Mouse (Mus musculus) heart, embryonic 14.5 days (tissue): Measurements from ENCODE around the gene Nexn. TPM values are rescaled to one million over a fixed set of nuclear protein-coding genes. Genes with fewer than 3 reads are reported as not detected.

ENCODE experiments used
- ATAC-seq: fragments of 200-750 bp; cut with Nextera tagmentation; 2 replicates; pipeline ENCODE4 v1.8.0; 2017; ENCODE audit warnings: low read depth, moderate TSS enrichment; ENCODE audit not compliant: insufficient number of reproducible peaks, insufficient read depth, low FRiP score
- H3K27ac ChIP-seq, 2 experiments: fragments of 200-500 bp in 1 of 2; fragments of 300-500 bp in 1 of 2; sonication (generic) in 1 of 2; replicated peaks in 1 of 2; 2 replicates each; pipeline ENCODE4 v1.5.1; 2012 to 2014; ENCODE audit warnings: low read depth in 2 of 2, low read length in 2 of 2, control low read depth in 1 of 2, mild to moderate bottlenecking in 1 of 2, mixed read lengths in 1 of 2; ENCODE audit not compliant: control insufficient read depth in 1 of 2, insufficient read depth in 1 of 2
- H3K27me3 ChIP-seq: fragments of 300-500 bp; sonication (generic); 2 replicates; pipeline ENCODE4 v1.6.1; 2014; ENCODE audit warnings: mild to moderate bottlenecking, low read length, control low read depth; ENCODE audit not compliant: control insufficient read depth, insufficient read depth
- H3K36me3 ChIP-seq: fragments of 300-500 bp; sonication (generic); 2 replicates; pipeline ENCODE4 v1.6.1; 2014; ENCODE audit warnings: mild to moderate bottlenecking, control low read depth, low read length, mixed read lengths; ENCODE audit not compliant: control insufficient read depth, insufficient read depth
- H3K4me1 ChIP-seq, 2 experiments: fragments of 200-500 bp in 1 of 2; fragments of 300-500 bp in 1 of 2; sonication (generic) in 1 of 2; 2 replicates each; pipeline ENCODE4 v1.6.1; 2012 to 2014; ENCODE audit warnings: low read length in 2 of 2, control low read depth in 1 of 2, mixed read lengths in 1 of 2; ENCODE audit not compliant: control insufficient read depth in 2 of 2, insufficient read depth in 2 of 2
- H3K4me2 ChIP-seq: fragments of 300-500 bp; sonication (generic); 2 replicates; pipeline ENCODE4 v1.6.1; 2014; ENCODE audit warnings: mild to moderate bottlenecking, low read length
- H3K4me3 ChIP-seq, 2 experiments: fragments of 200-500 bp in 1 of 2; fragments of 300-500 bp in 1 of 2; sonication (generic) in 1 of 2; 2 replicates each; pipeline ENCODE4 v1.5.1; 2012 to 2014; ENCODE audit warnings: low read length in 2 of 2, mild to moderate bottlenecking in 2 of 2, control low read depth in 1 of 2, low read depth in 1 of 2, moderate library complexity in 1 of 2; ENCODE audit not compliant: control insufficient read depth in 1 of 2, insufficient read depth in 1 of 2
- H3K9ac ChIP-seq: fragments of 300-500 bp; sonication (generic); 2 replicates; pipeline ENCODE4 v1.6.1; 2014; ENCODE audit warnings: mild to moderate bottlenecking, low read length
- H3K9me3 ChIP-seq: fragments of 300-500 bp; sonication (generic); 2 replicates; pipeline ENCODE4 v1.6.1; 2016; ENCODE audit warnings: low read length, control low read depth; ENCODE audit not compliant: control insufficient read depth
- WGBS: fragments of 180-500 bp; shearing (Covaris S2); extraction: QIAGEN DNeasy Blood & Tissue Kit; methylation state at CpG from one replicate; pipeline ENCODE4 v1.1.7; 2014; 5-methylcytosine and 5-hydroxymethylcytosine counted together
- polyA plus RNA-seq: library from polyadenylated mRNA; unstranded; fragments of >200 nt; fragmentation: Nextera tagmentation; extraction: Ambion mirVana; gene quantifications from 2 replicates; pipeline ENCODE4 v1.2.1, GENCODE M21; 2014

Nexn gene
- polyA plus RNA-seq, 1 experiment from 2014 or later, result 238 TPM

DNA sequence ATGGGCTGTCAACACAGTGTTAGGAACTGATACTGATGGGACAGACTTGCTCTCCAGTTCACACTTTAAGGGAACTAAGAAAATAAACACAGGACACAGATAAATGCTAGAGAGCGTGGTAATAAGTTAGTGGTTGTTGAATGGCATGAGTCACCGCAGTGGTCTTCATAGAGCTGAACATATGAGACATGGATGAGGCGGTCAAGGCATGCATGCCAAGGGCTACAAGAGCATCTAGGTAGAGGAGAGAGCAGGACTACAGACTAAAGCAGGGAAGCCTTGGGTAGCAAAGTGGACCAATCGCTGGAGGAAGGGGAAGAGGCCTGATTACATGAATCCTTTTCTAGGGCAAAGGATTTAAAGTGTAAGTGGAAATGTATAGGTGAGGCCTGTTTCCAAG is 59.0 kb downstream of the Nexn start:
- Histone ChIP-seq H3K27me3 (no peaks in the 10 kb centered on the region), H3K4me1 (peaks cover 2 to 12% of the 10 kb centered on the region in 2 experiments; a peak in 3 of 4 replicates), H3K36me3 (no peaks in the 10 kb centered on the region; the same call in 1 of the 2 replicates), H3K9me3 (no peaks in the 10 kb centered on the region), H3K4me2 (no peak overlapping the region), H3K4me3 (no peak overlapping the region), H3K9ac (no peak overlapping the region), H3K27ac (no peak overlapping the region)
- ATAC-seq, result no peak
- 94% methylated on average over 4 of the region's 4 CpGs for WGBS

DNA sequence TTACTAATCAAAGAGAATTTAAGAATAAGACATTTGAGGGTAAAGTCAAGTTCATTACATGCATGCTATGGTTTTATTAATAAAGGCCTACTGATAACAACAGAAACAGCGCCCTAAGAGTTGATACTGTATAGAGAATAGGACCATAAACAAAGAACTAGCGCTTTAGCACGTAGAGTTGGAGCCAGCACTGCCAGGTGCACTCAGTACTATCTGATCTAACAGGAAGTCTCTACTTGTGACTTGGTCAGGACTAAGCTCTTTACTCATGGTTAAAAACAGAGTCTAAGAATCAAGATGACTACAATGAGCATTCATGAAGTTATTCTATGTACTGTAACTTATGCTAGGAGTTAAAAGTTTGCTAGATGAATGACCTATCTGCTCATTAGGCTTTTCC is 61.6 kb downstream of the Nexn start:
- no peaks in the 10 kb centered on the region for H3K9me3 ChIP-seq
- no peak overlapping the region for H3K4me3 ChIP-seq
- no peak overlapping the region for H3K4me2 ChIP-seq
- H3K9ac ChIP-seq, result no peak overlapping the region
- no peaks in the 10 kb centered on the region for H3K27me3 ChIP-seq
- no peaks in the 10 kb centered on the region for H3K36me3 ChIP-seq
- 61% methylated on average over 3 of the region's 3 CpGs for WGBS
- H3K27ac ChIP-seq, result no peak overlapping the region
- H3K4me1 ChIP-seq, result peaks cover 2 to 8% of the 10 kb centered on the region in 2 experiments; a peak in 3 of 4 replicates
- ATAC-seq, result no peak

- no peaks in the 10 kb centered on the region for H3K27me3 ChIP-seq
- no peak overlapping the region for H3K4me3 ChIP-seq
- H3K9me3 ChIP-seq, result no peaks in the 10 kb centered on the region
- H3K4me2 ChIP-seq, result no peak overlapping the region
- peaks cover 2 to 6% of the 10 kb centered on the region in 2 experiments; a peak in 3 of 4 replicates for H3K4me1 ChIP-seq
- H3K27ac ChIP-seq, result no peak overlapping the region
- no peaks in the 10 kb centered on the region for H3K36me3 ChIP-seq
- H3K9ac ChIP-seq, result no peak overlapping the region
- no peak for ATAC-seq
- 44% methylated on average over 3 of the region's 3 CpGs for WGBS
Observed at GRCm38 (mm10) chr3:152203996-152204395, 62.2 kb downstream of the Nexn start.

DNA sequence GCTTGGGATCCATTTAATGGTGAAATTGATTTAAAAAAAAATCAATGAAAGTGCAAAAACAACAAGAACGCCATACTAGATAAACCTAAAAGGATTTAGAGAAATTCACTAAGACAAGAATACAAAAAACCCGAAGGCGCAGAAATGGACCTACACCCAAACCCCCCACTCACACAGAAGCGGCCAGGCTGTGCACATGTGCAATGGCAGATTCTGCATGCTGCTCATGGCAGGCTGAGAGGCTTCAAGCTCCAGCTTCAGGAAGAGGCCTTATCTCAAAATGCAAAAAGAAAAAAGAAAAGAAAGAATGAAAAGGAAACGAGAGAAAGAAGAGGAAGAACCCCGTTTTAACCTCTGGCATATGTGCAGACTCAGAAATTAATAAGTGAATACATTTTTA is 62.7 kb downstream of the Nexn start:
- 74% methylated on average over 6 of the region's 6 CpGs for WGBS
- H3K4me1 ChIP-seq, result peaks cover under 1 to 1% of the 10 kb centered on the region in 2 experiments; a peak in 3 of 4 replicates
- no peak overlapping the region for H3K9ac ChIP-seq
- no peak for ATAC-seq
- H3K36me3 ChIP-seq, result no peaks in the 10 kb centered on the region
- no peaks in the 10 kb centered on the region for H3K9me3 ChIP-seq
- H3K27ac ChIP-seq, result no peak overlapping the region
- no peak overlapping the region for H3K4me3 ChIP-seq
- no peak overlapping the region for H3K4me2 ChIP-seq
- no peaks in the 10 kb centered on the region for H3K27me3 ChIP-seq

DNA sequence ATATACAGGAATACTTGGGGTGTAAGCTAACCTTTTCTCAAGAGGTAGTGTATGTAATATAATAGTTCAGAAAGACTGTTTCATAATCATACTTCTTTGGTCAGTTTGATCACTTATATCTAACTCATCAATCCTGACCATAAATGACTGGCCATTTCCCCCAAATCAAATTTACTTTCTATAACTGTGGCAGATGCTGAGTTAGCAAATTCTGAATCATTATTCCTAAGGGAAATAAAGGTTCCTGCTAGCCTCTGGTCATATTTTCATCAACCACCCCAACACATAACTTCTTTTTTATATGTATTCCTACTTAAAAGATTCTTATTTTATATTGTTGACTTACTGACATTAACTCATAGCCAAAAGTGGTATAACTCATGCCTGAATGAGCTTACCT is 63.2 kb downstream of the Nexn start:
- H3K4me3 ChIP-seq, result no peak overlapping the region
- H3K9ac ChIP-seq, result no peak overlapping the region
- no peaks in the 10 kb centered on the region for H3K36me3 ChIP-seq
- no peaks in the 10 kb centered on the region for H3K4me1 ChIP-seq
- no peak overlapping the region for H3K27ac ChIP-seq
- no peak overlapping the region for H3K4me2 ChIP-seq
- H3K27me3 ChIP-seq, result no peaks in the 10 kb centered on the region
- H3K9me3 ChIP-seq, result no peaks in the 10 kb centered on the region
- no peak for ATAC-seq

GRCm38 (mm10) chr3:152201651-152202050 is 64.5 kb downstream of the Nexn start:
- H3K9ac ChIP-seq, result no peak overlapping the region
- H3K4me2 ChIP-seq, result no peak overlapping the region
- WGBS, result 68% methylated on average over 2 of the region's 2 CpGs
- H3K9me3 ChIP-seq, result no peaks in the 10 kb centered on the region
- no peak overlapping the region for H3K4me3 ChIP-seq
- no peaks in the 10 kb centered on the region for H3K27me3 ChIP-seq
- H3K36me3 ChIP-seq, result no peaks in the 10 kb centered on the region
- ATAC-seq, result no peak
- H3K4me1 ChIP-seq, result no peaks in the 10 kb centered on the region
- no peak overlapping the region for H3K27ac ChIP-seq

- ATAC-seq, result no peak
- H3K9ac ChIP-seq, result no peak overlapping the region
- no peak overlapping the region for H3K4me2 ChIP-seq
- 89% methylated on average over 3 of the region's 3 CpGs for WGBS
- no peak overlapping the region for H3K4me3 ChIP-seq
- no peaks in the 10 kb centered on the region for H3K27me3 ChIP-seq
- no peaks in the 10 kb centered on the region for H3K36me3 ChIP-seq
- no peak overlapping the region for H3K27ac ChIP-seq
- H3K9me3 ChIP-seq, result no peaks in the 10 kb centered on the region
- no peaks in the 10 kb centered on the region for H3K4me1 ChIP-seq
Observed at GRCm38 (mm10) chr3:152201181-152201580, 65.0 kb downstream of the Nexn start.

- no peak overlapping the region for H3K9ac ChIP-seq
- no peaks in the 10 kb centered on the region for H3K9me3 ChIP-seq
- H3K36me3 ChIP-seq, result no peaks in the 10 kb centered on the region
- no peak overlapping the region for H3K4me2 ChIP-seq
- 0 out of 4 replicates have a peak, but pooled peaks cover 0 to 3% of the 10 kb centered on the region in 2 experiments for H3K4me1 ChIP-seq
- 57% methylated on average over 3 of the region's 3 CpGs for WGBS
- no peaks in the 10 kb centered on the region for H3K27me3 ChIP-seq
- no peak overlapping the region for H3K4me3 ChIP-seq
- no peak overlapping the region for H3K27ac ChIP-seq
- no peak for ATAC-seq
Observed at GRCm38 (mm10) chr3:152199125-152199524, 67.0 kb downstream of the Nexn start.
